Mouse (Mus musculus): Measurements from ENCODE around the gene Lingo3.

Gene Lingo3

GRCm38 (mm10) chr10:80843931-80844547, at the start of gene Lingo3:
TSS of gene Lingo3 (minus strand) at chr10:80844039.
- POLR2A ChIA-PET, result interaction anchor here in 3 of 4 experiments (0.6 to 5.0 kb wide), 12 partner anchors 9 to 168 kb away, joined by 3 to 62 read pairs (median 4); partner anchors contain the start of genes Ap3d1 (in 1 of the 3), Jsrp1 (in 1 of the 3), Lsm7 (in 1 of the 3) and Sppl2b (in 1 of the 3)
- CTCF ChIA-PET, result interaction anchor here in 3 of 4 experiments (0.6 to 1.5 kb wide), 4 partner anchors 36 to 120 kb away, joined by 3 to 9 read pairs (median 4); no protein-coding TSS in a partner anchor

DNA sequence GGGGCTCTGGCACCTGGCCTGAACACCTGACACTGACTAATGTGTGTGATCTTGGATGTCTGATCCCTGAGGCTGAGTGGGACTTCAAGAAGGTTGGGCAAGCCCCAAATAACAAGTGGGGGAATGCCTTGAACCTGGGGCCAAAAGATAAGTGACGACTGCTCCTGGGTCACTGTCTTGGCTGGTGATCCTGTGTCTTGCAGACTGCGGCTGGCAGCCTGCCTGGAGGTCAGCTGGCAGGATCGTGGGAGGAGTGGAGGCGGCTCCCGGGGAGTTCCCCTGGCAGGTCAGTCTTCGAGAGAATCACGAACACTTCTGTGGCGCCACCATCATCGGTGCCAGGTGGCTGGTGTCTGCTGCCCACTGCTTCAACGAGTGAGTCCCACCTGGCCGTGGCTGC, 43.3 kb upstream of the Lingo3 start:
- CTCF ChIA-PET, result interaction anchor here in 2 of 4 experiments (1.2 to 13.2 kb wide), 2 partner anchors 103 to 110 kb away, joined by 4 to 353 read pairs; no protein-coding TSS in a partner anchor
- POLR2A ChIA-PET, result interaction anchor here in 2 of 4 experiments (1.3 to 4.5 kb wide), 4 partner anchors 12 to 44 kb away, joined by 3 to 32 read pairs (median 13); partner anchors contain the start of genes Gadd45b (in 1 of the 2), Lmnb2 (in 1 of the 2) and Timm13 (in 1 of the 2)

- POLR2A ChIA-PET, result interaction anchor here (0.5 to 5.5 kb wide), 73 partner anchors 8 to 295 kb away, joined by 3 to 42 read pairs (median 4); partner anchors contain the start of genes Gadd45b (in 3 of the 4), Timm13 (in 3 of the 4), Tmprss9 (in 2 of the 4) and Ap3d1 (in 1 of the 4)
- CTCF ChIA-PET, result interaction anchor here (0.5 to 13.2 kb wide), 231 partner anchors 8 to 1198 kb away, joined by 3 to 353 read pairs (median 5); partner anchors contain the start of genes Amh (in 4 of the 4), Gadd45b (in 4 of the 4), Tmprss9 (in 4 of the 4) and Gng7 (in 3 of the 4)
Measured at GRCm38 (mm10) chr10:80881301-80881700, 37.5 kb upstream of the Lingo3 start.

DNA sequence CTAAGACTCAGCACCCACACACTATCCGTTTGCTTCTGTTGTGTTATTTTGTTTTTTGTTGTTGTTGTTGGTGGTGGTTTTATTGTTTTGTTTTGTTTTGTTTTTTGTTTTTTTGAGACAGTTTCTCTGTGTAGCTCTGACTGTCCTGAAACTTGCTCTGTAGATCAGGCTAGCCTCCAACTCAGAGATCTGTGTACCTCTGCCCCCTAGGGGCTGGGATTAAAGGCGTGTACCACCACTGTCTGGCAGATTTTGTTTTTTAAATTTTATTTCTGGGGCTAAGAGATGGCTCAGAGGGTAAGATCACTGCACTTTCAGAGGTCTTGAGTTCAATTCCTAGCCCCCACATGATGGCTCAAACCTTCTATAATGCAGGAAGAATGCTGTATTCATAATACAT, 37.1 kb upstream of the Lingo3 start:
- ChIA-PET CTCF (interaction anchor here (0.5 to 13.2 kb wide), 229 partner anchors 9 to 1198 kb away, joined by 3 to 353 read pairs (median 5); partner anchors contain the start of genes Amh (in 4 of the 4), Tmprss9 (in 4 of the 4), Gng7 (in 3 of the 4) and Lmnb2 (in 3 of the 4)), POLR2A (interaction anchor here (0.5 to 5.5 kb wide), 64 partner anchors 8 to 295 kb away, joined by 3 to 42 read pairs (median 4); partner anchors contain the start of genes Gadd45b (in 3 of the 4), Timm13 (in 2 of the 4), Tmprss9 (in 2 of the 4) and Ap3d1 (in 1 of the 4))

DNA sequence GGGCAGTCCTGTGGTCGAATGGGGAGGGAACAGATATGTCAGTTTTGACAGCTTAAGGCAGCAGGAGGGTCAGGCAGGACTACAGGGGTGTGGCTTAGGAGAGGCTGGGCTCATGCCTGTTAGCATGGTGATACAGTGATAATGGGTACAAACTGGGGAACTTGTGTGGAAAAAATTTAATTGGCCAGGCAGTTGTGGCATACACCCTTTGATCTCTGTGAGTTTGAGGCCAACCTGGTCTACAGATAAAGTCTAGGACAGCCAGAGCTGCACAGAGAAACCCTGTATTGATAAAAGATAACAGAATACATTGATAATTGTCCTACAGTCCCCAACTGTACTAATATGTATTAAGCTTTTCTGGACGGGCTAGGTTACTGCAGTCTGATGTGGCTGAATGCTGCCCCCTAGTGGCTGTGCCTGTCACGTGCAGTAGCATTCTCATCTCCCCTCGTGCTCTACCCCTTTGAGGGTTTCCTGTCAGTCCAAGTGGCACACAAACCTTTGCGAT, 36.3 kb upstream of the Lingo3 start:
- ChIA-PET CTCF (interaction anchor here (0.5 to 13.2 kb wide), 105 partner anchors 9 to 671 kb away, joined by 3 to 353 read pairs (median 6); partner anchors contain the start of genes Tmprss9 (in 4 of the 4), Amh (in 3 of the 4), Jsrp1 (in 2 of the 4) and Lmnb2 (in 2 of the 4)), POLR2A (interaction anchor here in 3 of 4 experiments (0.6 to 5.5 kb wide), 20 partner anchors 9 to 202 kb away, joined by 3 to 42 read pairs (median 4); partner anchors contain the start of genes Gadd45b (in 3 of the 3), Ap3d1 (in 1 of the 3) and Tmprss9 (in 1 of the 3))

- ChIA-PET POLR2A (interaction anchor here in 3 of 4 experiments (0.6 to 1.8 kb wide), 15 partner anchors 18 to 254 kb away, joined by 3 to 5 read pairs (median 3); partner anchors contain the start of genes Csnk1g2 (in 1 of the 3), Gadd45b (in 1 of the 3), Lsm7 (in 1 of the 3) and Sppl2b (in 1 of the 3)), CTCF (interaction anchor here (0.6 to 13.2 kb wide), 24 partner anchors 9 to 589 kb away, joined by 3 to 353 read pairs (median 4); partner anchors contain the start of genes Amh (in 2 of the 4), Ap3d1 (in 1 of the 4), Atp8b3 (in 1 of the 4) and Gadd45b (in 1 of the 4))
Measured at GRCm38 (mm10) chr10:80876594-80876993, 32.8 kb upstream of the Lingo3 start.

- ChIA-PET POLR2A (interaction anchor here in 3 of 4 experiments (0.6 to 1.9 kb wide), 18 partner anchors 13 to 254 kb away, joined by 3 to 7 read pairs (median 3); partner anchors contain the start of genes Csnk1g2 (in 1 of the 3), Gadd45b (in 1 of the 3), Lsm7 (in 1 of the 3) and Sppl2b (in 1 of the 3)), CTCF (interaction anchor here (0.6 to 13.2 kb wide), 26 partner anchors 9 to 1860 kb away, joined by 3 to 353 read pairs (median 4); partner anchors contain the start of genes Amh (in 2 of the 4), Ap3d1 (in 1 of the 4) and Atp8b3 (in 1 of the 4))
Measured at GRCm38 (mm10) chr10:80876028-80876427, 32.2 kb upstream of the Lingo3 start.

- ChIA-PET CTCF (interaction anchor here (0.7 to 13.2 kb wide), 15 partner anchors 13 to 427 kb away, joined by 3 to 353 read pairs (median 4); partner anchors contain the start of gene Amh (in 1 of the 4)), POLR2A (interaction anchor here (0.6 to 2.4 kb wide), 20 partner anchors 9 to 208 kb away, joined by 3 to 7 read pairs (median 3); partner anchors contain the start of genes Dot1l (in 1 of the 4), Gadd45b (in 1 of the 4), Lsm7 (in 1 of the 4) and Sppl2b (in 1 of the 4))
Measured at GRCm38 (mm10) chr10:80874035-80874434, 30.2 kb upstream of the Lingo3 start.

- ChIA-PET CTCF (interaction anchor here (0.6 to 8.8 kb wide), 11 partner anchors 9 to 127 kb away, joined by 3 to 57 read pairs (median 6); no protein-coding TSS in a partner anchor), POLR2A (interaction anchor here (0.6 to 1.8 kb wide), 27 partner anchors 9 to 479 kb away, joined by 3 to 11 read pairs (median 4); partner anchors contain the start of genes Gadd45b (in 2 of the 4), Amh (in 1 of the 4), Ap3d1 (in 1 of the 4) and Hmg20b (in 1 of the 4))
Measured at GRCm38 (mm10) chr10:80871581-80871980, 27.7 kb upstream of the Lingo3 start, which contains the start of gene Tmprss9. TSS of gene Tmprss9 (plus strand) at chr10:80871848.

- ChIA-PET POLR2A (interaction anchor here (0.6 to 1.8 kb wide), 28 partner anchors 7 to 479 kb away, joined by 3 to 11 read pairs (median 4); partner anchors contain the start of genes Gadd45b (in 2 of the 4), Amh (in 1 of the 4), Ap3d1 (in 1 of the 4) and Hmg20b (in 1 of the 4)), CTCF (interaction anchor here (0.6 to 8.8 kb wide), 11 partner anchors 9 to 168 kb away, joined by 3 to 57 read pairs (median 6); no protein-coding TSS in a partner anchor)
Measured at GRCm38 (mm10) chr10:80870993-80871392, 27.2 kb upstream of the Lingo3 start.

- POLR2A ChIA-PET, result interaction anchor here in 2 of 4 experiments (0.6 to 1.7 kb wide), 5 partner anchors 8 to 65 kb away, joined by 3 to 5 read pairs (median 4); partner anchors contain the start of genes Gadd45b (in 2 of the 2), Lsm7 (in 1 of the 2) and Sppl2b (in 1 of the 2)
- CTCF ChIA-PET, result interaction anchor here in 3 of 4 experiments (0.5 to 8.8 kb wide), 11 partner anchors 12 to 647 kb away, joined by 3 to 57 read pairs (median 3); no protein-coding TSS in a partner anchor
Measured at GRCm38 (mm10) chr10:80864446-80864845, 20.6 kb upstream of the Lingo3 start.

DNA sequence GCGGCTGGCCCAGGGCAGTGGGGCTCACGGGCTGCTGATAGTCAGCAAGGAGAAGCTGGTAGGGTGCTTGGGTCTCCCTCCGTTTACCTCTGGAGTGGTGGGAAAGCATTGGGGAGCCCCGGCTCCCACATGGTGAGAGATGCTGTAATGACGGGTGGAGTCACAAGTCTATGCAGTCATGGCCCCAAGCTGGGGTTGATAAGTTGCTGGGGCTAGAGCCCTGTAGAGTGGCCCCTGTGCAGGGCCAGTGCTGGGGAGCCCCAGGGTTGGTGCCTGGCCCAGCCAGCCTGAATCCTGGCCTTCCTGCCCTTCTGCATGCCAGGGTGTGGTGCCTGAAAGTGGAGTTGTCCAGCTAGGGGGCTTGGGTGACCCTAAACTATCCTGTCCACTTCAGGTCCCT, 18.5 kb upstream of the Lingo3 start:
- ChIA-PET CTCF (interaction anchor here in 3 of 4 experiments (0.6 to 1.3 kb wide), 4 partner anchors 19 to 108 kb away, joined by 3 to 4 read pairs (median 4); no protein-coding TSS in a partner anchor), POLR2A (interaction anchor here in 2 of 4 experiments (1.2 to 2.3 kb wide), 4 partner anchors 9 to 115 kb away, joined by 3 to 5 read pairs (median 4); partner anchors contain the start of gene Tmprss9 (in 1 of the 2))

DNA sequence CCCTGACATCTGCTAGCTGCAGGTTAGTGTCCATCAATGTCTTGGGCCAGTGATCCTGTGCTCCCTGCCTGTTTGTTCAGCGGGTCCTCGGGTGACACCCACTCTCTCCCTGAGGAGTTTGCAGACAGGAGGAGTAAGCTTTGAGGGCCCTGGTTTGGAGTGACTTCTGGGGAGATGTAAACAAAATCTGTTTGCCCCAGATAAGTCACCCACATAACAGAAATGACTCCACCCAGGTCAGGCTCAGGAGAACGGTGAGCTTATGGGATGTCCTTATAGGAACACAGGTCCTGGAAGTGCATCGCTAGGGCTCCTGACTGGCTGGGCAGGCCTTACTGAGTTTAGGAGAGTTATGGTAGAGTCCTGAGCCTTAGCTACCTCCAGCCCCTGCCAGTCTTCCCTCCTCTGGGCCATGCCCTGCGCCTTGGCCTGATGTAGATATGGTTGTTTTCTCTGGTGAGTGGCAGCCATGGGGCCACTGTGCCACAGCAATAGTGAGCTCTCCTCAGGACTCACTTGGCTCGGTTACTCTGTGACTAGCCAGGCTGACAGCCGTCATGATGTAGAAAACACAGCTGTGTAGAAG, 14.6 kb upstream of the Lingo3 start:
- ChIA-PET POLR2A (interaction anchor here in 3 of 4 experiments (0.6 to 6.4 kb wide), 23 partner anchors 8 to 297 kb away, joined by 3 to 49 read pairs (median 4); partner anchors contain the start of genes Gadd45b (in 2 of the 3) and Tmprss9 (in 1 of the 3)), CTCF (interaction anchor here (0.8 to 4.3 kb wide), 11 partner anchors 10 to 301 kb away, joined by 3 to 22 read pairs (median 6); no protein-coding TSS in a partner anchor)

- ChIA-PET POLR2A (interaction anchor here in 3 of 4 experiments (0.6 to 6.4 kb wide), 22 partner anchors 8 to 296 kb away, joined by 3 to 49 read pairs (median 4); partner anchors contain the start of genes Gadd45b (in 2 of the 3), Map2k2 (in 1 of the 3) and Tmprss9 (in 1 of the 3)), CTCF (interaction anchor here (0.6 to 4.3 kb wide), 9 partner anchors 9 to 319 kb away, joined by 3 to 22 read pairs (median 3); partner anchors contain the start of gene Atp8b3 (in 1 of the 4))
Measured at GRCm38 (mm10) chr10:80857848-80858247, 14.0 kb upstream of the Lingo3 start.

- POLR2A ChIA-PET, result interaction anchor here in 3 of 4 experiments (0.7 to 6.4 kb wide), 14 partner anchors 9 to 248 kb away, joined by 3 to 49 read pairs (median 4); partner anchors contain the start of genes Gadd45b (in 2 of the 3) and Map2k2 (in 1 of the 3)
- CTCF ChIA-PET, result interaction anchor here in 3 of 4 experiments (0.6 to 4.3 kb wide), 8 partner anchors 9 to 319 kb away, joined by 3 to 22 read pairs (median 3); partner anchors contain the start of gene Atp8b3 (in 1 of the 3)
Measured at GRCm38 (mm10) chr10:80857386-80857785, 13.5 kb upstream of the Lingo3 start.

Measured in embryonic stem cell, embryonic (primary cell).